Mouse (Mus musculus): ENCODE data around the gene Gm49396. TPM values are rescaled to one million over a fixed set of nuclear protein-coding genes. Genes with fewer than 3 reads are reported as not detected.

Gene Gm49396
- 3.8 and 4.1 TPM in 2 replicates for polyA plus RNA-seq (2015; fragmentation: Nextera tagmentation; extraction: Ambion mirVana)

- H3K27me3 ChIP-seq (ENCODE audit: control insufficient read depth, insufficient read depth, low read depth, low read length), result no peaks in the 10 kb centered on the region
- peaks cover 5% of the 10 kb centered on the region for H3K36me3 ChIP-seq (ENCODE audit: control insufficient read depth, insufficient read depth)
- peak within 1 kb of the TSS; percentile 90 for H3K9ac ChIP-seq (ENCODE audit: low read depth, low read length)
- peaks cover 26% of the 10 kb centered on the region for H3K4me1 ChIP-seq (ENCODE audit: control insufficient read depth, low read depth, low read length)
- under 1% methylated on average over 45 of the region's 45 CpGs for WGBS (ENCODE audit: insufficient replicate concordance)
- peak within 1 kb of the TSS; percentile 73 for H3K4me2 ChIP-seq (ENCODE audit: low read depth, low read length)
- H3K27ac ChIP-seq (ENCODE audit: low read length), result peak within 1 kb of the TSS; percentile 98
- H3K4me3 ChIP-seq (ENCODE audit: low read depth, low read length), result peak within 1 kb of the TSS; percentile 95
- no peaks in the 10 kb centered on the region for H3K9me3 ChIP-seq (replicated peaks; ENCODE audit: control insufficient read depth, low read length)
- peak; percentile 82 for ATAC-seq (ENCODE audit: low read depth)
Observed at GRCm38 (mm10) chr7:30563117-30563905, at the start of gene Gm49396, which contains the start of the genes U2af1l4 and Psenen. Gene Gm49396 (plus strand): TSS chr7:30563344. Gene U2af1l4 (plus strand): TSS chr7:30563301. Gene Psenen (minus strand): TSS chr7:30563627.

- no peaks in the 10 kb centered on the region for H3K9me3 ChIP-seq (replicated peaks; ENCODE audit: control insufficient read depth, low read length)
- H3K36me3 ChIP-seq (ENCODE audit: control insufficient read depth, insufficient read depth), result no peaks in the 10 kb centered on the region
- H3K27me3 ChIP-seq (ENCODE audit: control insufficient read depth, insufficient read depth, low read depth, low read length), result no peaks in the 10 kb centered on the region
- H3K9ac ChIP-seq (ENCODE audit: low read depth, low read length), result no peak overlapping the region
- no peak overlapping the region for H3K27ac ChIP-seq (ENCODE audit: low read length)
- WGBS (ENCODE audit: insufficient replicate concordance), result 52% methylated on average over 24 of the region's 24 CpGs
- no peaks in the 10 kb centered on the region for H3K4me1 ChIP-seq (ENCODE audit: control insufficient read depth, low read depth, low read length)
- no peak overlapping the region for H3K4me3 ChIP-seq (ENCODE audit: low read depth, low read length)
- peak; percentile 65 for ATAC-seq (ENCODE audit: low read depth)
- no peak overlapping the region for H3K4me2 ChIP-seq (ENCODE audit: low read depth, low read length)
Observed at GRCm38 (mm10) chr7:30515003-30515760, 48.0 kb upstream of the Gm49396 start.

GRCm38 (mm10) chr7:30518325-30518724 lies 44.8 kb upstream of the Gm49396 start:
- Histone ChIP-seq H3K9me3 (replicated peaks; ENCODE audit: control insufficient read depth, low read length) (no peaks in the 10 kb centered on the region), H3K4me3 (ENCODE audit: low read depth, low read length) (no peak overlapping the region), H3K27me3 (ENCODE audit: control insufficient read depth, insufficient read depth, low read depth, low read length) (no peaks in the 10 kb centered on the region), H3K27ac (ENCODE audit: low read length) (no peak overlapping the region), H3K4me1 (ENCODE audit: control insufficient read depth, low read depth, low read length) (no peaks in the 10 kb centered on the region), H3K4me2 (ENCODE audit: low read depth, low read length) (no peak overlapping the region), H3K36me3 (ENCODE audit: control insufficient read depth, insufficient read depth) (no peaks in the 10 kb centered on the region), H3K9ac (ENCODE audit: low read depth, low read length) (no peak overlapping the region)
- no peak for ATAC-seq (ENCODE audit: low read depth)
- 37% methylated on average over 8 of the region's 8 CpGs for WGBS (ENCODE audit: insufficient replicate concordance)

GRCm38 (mm10) chr7:30520396-30520795 lies 42.7 kb upstream of the Gm49396 start:
- ATAC-seq (ENCODE audit: low read depth), result no peak
- H3K4me3 ChIP-seq (ENCODE audit: low read depth, low read length), result no peak overlapping the region
- H3K4me1 ChIP-seq (ENCODE audit: control insufficient read depth, low read depth, low read length), result no peaks in the 10 kb centered on the region
- H3K27ac ChIP-seq (ENCODE audit: low read length), result no peak overlapping the region
- H3K27me3 ChIP-seq (ENCODE audit: control insufficient read depth, insufficient read depth, low read depth, low read length), result no peaks in the 10 kb centered on the region
- no peaks in the 10 kb centered on the region for H3K36me3 ChIP-seq (ENCODE audit: control insufficient read depth, insufficient read depth)
- WGBS (ENCODE audit: insufficient replicate concordance), result 59% methylated on average over 4 of the region's 4 CpGs
- H3K9me3 ChIP-seq (replicated peaks; ENCODE audit: control insufficient read depth, low read length), result no peaks in the 10 kb centered on the region
- H3K4me2 ChIP-seq (ENCODE audit: low read depth, low read length), result no peak overlapping the region
- no peak overlapping the region for H3K9ac ChIP-seq (ENCODE audit: low read depth, low read length)

GRCm38 (mm10) chr7:30520856-30521255 lies 42.3 kb upstream of the Gm49396 start:
- Histone ChIP-seq H3K4me2 (ENCODE audit: low read depth, low read length) (no peak overlapping the region), H3K36me3 (ENCODE audit: control insufficient read depth, insufficient read depth) (no peaks in the 10 kb centered on the region), H3K9ac (ENCODE audit: low read depth, low read length) (no peak overlapping the region), H3K9me3 (replicated peaks; ENCODE audit: control insufficient read depth, low read length) (no peaks in the 10 kb centered on the region), H3K27ac (ENCODE audit: low read length) (no peak overlapping the region), H3K4me1 (ENCODE audit: control insufficient read depth, low read depth, low read length) (no peaks in the 10 kb centered on the region), H3K4me3 (ENCODE audit: low read depth, low read length) (no peak overlapping the region), H3K27me3 (ENCODE audit: control insufficient read depth, insufficient read depth, low read depth, low read length) (no peaks in the 10 kb centered on the region)
- WGBS (ENCODE audit: insufficient replicate concordance), result 66% methylated on average over 5 of the region's 5 CpGs
- ATAC-seq (ENCODE audit: low read depth), result no peak

- H3K36me3 ChIP-seq (ENCODE audit: control insufficient read depth, insufficient read depth), result peaks cover under 1% of the 10 kb centered on the region; the same call in 1 of the 2 replicates
- 79% methylated on average over 10 of the region's 10 CpGs for WGBS (ENCODE audit: insufficient replicate concordance)
- no peak overlapping the region for H3K4me3 ChIP-seq (ENCODE audit: low read depth, low read length)
- H3K27me3 ChIP-seq (ENCODE audit: control insufficient read depth, insufficient read depth, low read depth, low read length), result no peaks in the 10 kb centered on the region
- no peak overlapping the region for H3K4me2 ChIP-seq (ENCODE audit: low read depth, low read length)
- no peaks in the 10 kb centered on the region for H3K9me3 ChIP-seq (replicated peaks; ENCODE audit: control insufficient read depth, low read length)
- no peak overlapping the region for H3K9ac ChIP-seq (ENCODE audit: low read depth, low read length)
- ATAC-seq (ENCODE audit: low read depth), result no peak
- H3K4me1 ChIP-seq (ENCODE audit: control insufficient read depth, low read depth, low read length), result no peaks in the 10 kb centered on the region
- no peak overlapping the region for H3K27ac ChIP-seq (ENCODE audit: low read length)
Observed at GRCm38 (mm10) chr7:30522871-30523270, 40.3 kb upstream of the Gm49396 start.

- no peaks in the 10 kb centered on the region for H3K9me3 ChIP-seq (replicated peaks; ENCODE audit: control insufficient read depth, low read length)
- WGBS (ENCODE audit: insufficient replicate concordance), result 80% methylated on average over 6 of the region's 6 CpGs
- H3K27me3 ChIP-seq (ENCODE audit: control insufficient read depth, insufficient read depth, low read depth, low read length), result no peaks in the 10 kb centered on the region
- no peak overlapping the region for H3K9ac ChIP-seq (ENCODE audit: low read depth, low read length)
- peaks cover 3% of the 10 kb centered on the region; the same call in 1 of the 2 replicates for H3K36me3 ChIP-seq (ENCODE audit: control insufficient read depth, insufficient read depth)
- H3K4me3 ChIP-seq (ENCODE audit: low read depth, low read length), result no peak overlapping the region
- no peaks in the 10 kb centered on the region for H3K4me1 ChIP-seq (ENCODE audit: control insufficient read depth, low read depth, low read length)
- no peak for ATAC-seq (ENCODE audit: low read depth)
- no peak overlapping the region for H3K27ac ChIP-seq (ENCODE audit: low read length)
- H3K4me2 ChIP-seq (ENCODE audit: low read depth, low read length), result no peak overlapping the region
Observed at GRCm38 (mm10) chr7:30524487-30524886, 38.7 kb upstream of the Gm49396 start.

- Histone ChIP-seq H3K9me3 (replicated peaks; ENCODE audit: control insufficient read depth, low read length) (no peaks in the 10 kb centered on the region), H3K27me3 (ENCODE audit: control insufficient read depth, insufficient read depth, low read depth, low read length) (no peaks in the 10 kb centered on the region), H3K9ac (ENCODE audit: low read depth, low read length) (no peak overlapping the region), H3K27ac (ENCODE audit: low read length) (no peak overlapping the region), H3K4me1 (ENCODE audit: control insufficient read depth, low read depth, low read length) (no peaks in the 10 kb centered on the region), H3K36me3 (ENCODE audit: control insufficient read depth, insufficient read depth) (peaks cover 3% of the 10 kb centered on the region), H3K4me2 (ENCODE audit: low read depth, low read length) (no peak overlapping the region), H3K4me3 (ENCODE audit: low read depth, low read length) (no peak overlapping the region)
- WGBS (ENCODE audit: insufficient replicate concordance), result 53% methylated on average over 10 of the region's 10 CpGs
- ATAC-seq (ENCODE audit: low read depth), result no peak
Observed at GRCm38 (mm10) chr7:30525954-30526353, 37.2 kb upstream of the Gm49396 start.

- no peak for ATAC-seq (ENCODE audit: low read depth)
- Histone ChIP-seq H3K36me3 (ENCODE audit: control insufficient read depth, insufficient read depth) (peaks cover 4% of the 10 kb centered on the region), H3K9me3 (replicated peaks; ENCODE audit: control insufficient read depth, low read length) (no peaks in the 10 kb centered on the region), H3K9ac (ENCODE audit: low read depth, low read length) (no peak overlapping the region), H3K4me1 (ENCODE audit: control insufficient read depth, low read depth, low read length) (no peaks in the 10 kb centered on the region), H3K27me3 (ENCODE audit: control insufficient read depth, insufficient read depth, low read depth, low read length) (no peaks in the 10 kb centered on the region), H3K27ac (ENCODE audit: low read length) (no peak overlapping the region), H3K4me2 (ENCODE audit: low read depth, low read length) (no peak overlapping the region), H3K4me3 (ENCODE audit: low read depth, low read length) (no peak overlapping the region)
- WGBS (ENCODE audit: insufficient replicate concordance), result 66% methylated on average over 17 of the region's 17 CpGs
Observed at GRCm38 (mm10) chr7:30526399-30526798, 36.7 kb upstream of the Gm49396 start.

All from liver, embryonic 16.5 days (tissue).